Mouse (Mus musculus): ENCODE results near the gene Pten.

Gene Pten

GRCm38 (mm10) chr19:32756900-32757725, at the start of gene Pten:
Gene Pten, plus strand, starts transcription at chr19:32757497.
- in situ Hi-C loops (cut with MboI, MseI), result loop anchor here (5.0 to 10.0 kb wide), 5 partner anchors 45 to 470 kb away; no protein-coding TSS in a partner anchor

GRCm38 (mm10) chr19:32708996-32709395, 48.3 kb upstream of the Pten start:
- in situ Hi-C loops (cut with MboI, MseI), result no loop called here

DNA sequence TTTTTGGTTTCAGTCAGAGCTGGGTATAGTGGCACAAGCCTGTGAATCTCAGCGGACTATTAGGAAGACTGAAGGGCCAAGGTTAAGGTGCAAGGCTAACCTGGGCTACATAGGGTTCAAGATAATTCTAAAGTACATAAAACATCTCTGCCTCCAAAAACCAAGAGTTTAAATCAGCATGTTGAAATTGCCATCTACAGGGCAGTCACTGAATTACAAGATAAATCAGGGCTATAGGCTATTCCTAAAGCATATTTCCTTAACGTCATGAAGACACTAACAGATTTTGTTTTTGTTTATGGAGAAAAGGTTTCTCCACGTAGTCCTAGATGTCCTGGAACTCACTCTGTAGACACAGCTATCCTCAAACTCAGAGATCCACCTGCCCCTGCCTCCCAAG, 47.0 kb upstream of the Pten start:
- in situ Hi-C loops (cut with MboI, MseI), result loop anchor here (5.0 to 10.0 kb wide), 2 partner anchors 47 to 1485 kb away; partner anchors contain the start of genes Pten (in 2 of the 2) and Stambpl1 (in 1 of the 2)

- in situ Hi-C loops (cut with MboI, MseI), result loop anchor here (5.0 to 10.0 kb wide), 2 partner anchors 45 to 1483 kb away; partner anchors contain the start of genes Pten (in 2 of the 2) and Stambpl1 (in 1 of the 2)
Measured at GRCm38 (mm10) chr19:32711761-32712541, 45.3 kb upstream of the Pten start.

DNA sequence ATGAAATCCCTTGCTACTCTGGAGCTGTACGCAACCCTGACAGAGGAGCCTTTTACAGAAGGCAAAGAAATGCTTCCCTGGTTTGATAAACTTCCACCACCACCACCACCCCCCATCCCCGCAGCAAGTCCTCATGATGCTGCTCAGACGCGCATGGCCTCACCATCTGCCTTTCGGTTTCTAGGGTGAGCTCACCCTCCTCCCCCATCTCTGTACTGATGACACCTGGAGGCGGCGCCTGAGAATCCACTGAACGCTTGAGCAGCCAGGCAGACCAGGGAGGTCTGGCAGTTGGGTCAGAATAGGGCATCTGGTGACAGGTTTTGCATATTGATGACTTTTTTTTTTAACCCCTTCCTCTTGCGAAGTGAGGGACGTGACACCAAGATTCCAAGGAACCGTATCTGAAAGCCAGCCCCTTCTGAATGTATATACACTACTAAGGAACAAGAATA, 44.7 kb upstream of the Pten start:
- in situ Hi-C loops (cut with MboI, MseI), result loop anchor here (5.0 to 10.0 kb wide), 2 partner anchors 45 to 1482 kb away; partner anchors contain the start of genes Pten (in 2 of the 2) and Stambpl1 (in 1 of the 2)

- in situ Hi-C loops (cut with MboI, MseI), result loop anchor here (5.0 to 10.0 kb wide), 2 partner anchors 44 to 1481 kb away; partner anchors contain the start of genes Pten (in 2 of the 2) and Stambpl1 (in 1 of the 2)
Measured at GRCm38 (mm10) chr19:32713471-32713870, 43.8 kb upstream of the Pten start.

GRCm38 (mm10) chr19:32715201-32715600, 42.1 kb upstream of the Pten start:
- in situ Hi-C loops (cut with MboI, MseI), result loop anchor here (5.0 to 10.0 kb wide), 2 partner anchors 647 to 1480 kb away; partner anchors contain the start of gene Stambpl1 (in 1 of the 2)

- in situ Hi-C loops (cut with MboI, MseI), result loop anchor here (5.0 to 10.0 kb wide), 2 partner anchors 647 to 1479 kb away; partner anchors contain the start of gene Stambpl1 (in 1 of the 2)
Measured at GRCm38 (mm10) chr19:32715681-32716080, 41.6 kb upstream of the Pten start.

DNA sequence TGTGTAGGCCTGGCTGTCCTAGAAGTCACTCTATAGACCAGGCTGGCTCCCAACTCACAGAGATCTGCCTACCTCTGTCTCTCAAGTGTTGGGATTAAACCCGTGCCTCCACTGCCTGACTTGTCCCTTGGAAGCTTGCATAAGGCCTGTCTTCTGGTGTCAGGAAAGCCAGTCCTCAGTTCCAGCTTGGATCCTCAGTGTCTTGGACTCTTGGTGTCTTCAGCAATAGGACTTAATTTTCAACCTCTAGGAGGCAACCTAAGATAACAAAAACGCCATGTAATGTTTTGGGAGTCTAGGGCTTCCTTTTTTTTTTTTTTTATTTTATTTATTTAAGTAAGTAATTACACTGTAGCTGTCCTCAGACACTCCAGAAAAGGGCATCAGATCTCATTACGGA, 39.7 kb upstream of the Pten start:
- in situ Hi-C loops (cut with MboI, MseI), result loop anchor here (5.0 to 10.0 kb wide), 2 partner anchors 645 to 1477 kb away; partner anchors contain the start of gene Stambpl1 (in 1 of the 2)

DNA sequence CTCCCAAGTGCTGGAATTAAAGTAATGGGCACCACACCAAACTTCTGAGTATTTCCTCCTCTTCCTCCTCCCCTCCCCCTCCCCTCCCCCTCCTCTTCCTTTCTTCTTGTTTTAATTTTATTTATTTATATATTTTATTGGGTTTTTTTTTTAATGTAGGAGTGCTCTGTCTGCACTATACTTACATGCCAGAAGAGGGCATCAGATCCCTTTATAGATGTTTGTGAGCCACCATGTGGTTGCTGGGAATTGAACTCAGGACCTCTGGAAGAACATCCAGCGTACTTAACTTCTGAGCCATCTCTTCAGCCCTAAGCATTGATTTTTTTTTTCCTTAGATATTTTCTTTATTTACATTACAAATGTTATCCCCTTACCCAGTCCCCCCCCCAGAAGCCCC, 37.0 kb upstream of the Pten start:
- in situ Hi-C loops (cut with MboI, MseI), result loop anchor here (5.0 to 10.0 kb wide), 3 partner anchors 94 to 642 kb away; no protein-coding TSS in a partner anchor

GRCm38 (mm10) chr19:32723817-32724216, 33.5 kb upstream of the Pten start:
- in situ Hi-C loops (cut with MboI, MseI), result loop anchor here (5.0 to 10.0 kb wide), 3 partner anchors 91 to 638 kb away; no protein-coding TSS in a partner anchor

DNA sequence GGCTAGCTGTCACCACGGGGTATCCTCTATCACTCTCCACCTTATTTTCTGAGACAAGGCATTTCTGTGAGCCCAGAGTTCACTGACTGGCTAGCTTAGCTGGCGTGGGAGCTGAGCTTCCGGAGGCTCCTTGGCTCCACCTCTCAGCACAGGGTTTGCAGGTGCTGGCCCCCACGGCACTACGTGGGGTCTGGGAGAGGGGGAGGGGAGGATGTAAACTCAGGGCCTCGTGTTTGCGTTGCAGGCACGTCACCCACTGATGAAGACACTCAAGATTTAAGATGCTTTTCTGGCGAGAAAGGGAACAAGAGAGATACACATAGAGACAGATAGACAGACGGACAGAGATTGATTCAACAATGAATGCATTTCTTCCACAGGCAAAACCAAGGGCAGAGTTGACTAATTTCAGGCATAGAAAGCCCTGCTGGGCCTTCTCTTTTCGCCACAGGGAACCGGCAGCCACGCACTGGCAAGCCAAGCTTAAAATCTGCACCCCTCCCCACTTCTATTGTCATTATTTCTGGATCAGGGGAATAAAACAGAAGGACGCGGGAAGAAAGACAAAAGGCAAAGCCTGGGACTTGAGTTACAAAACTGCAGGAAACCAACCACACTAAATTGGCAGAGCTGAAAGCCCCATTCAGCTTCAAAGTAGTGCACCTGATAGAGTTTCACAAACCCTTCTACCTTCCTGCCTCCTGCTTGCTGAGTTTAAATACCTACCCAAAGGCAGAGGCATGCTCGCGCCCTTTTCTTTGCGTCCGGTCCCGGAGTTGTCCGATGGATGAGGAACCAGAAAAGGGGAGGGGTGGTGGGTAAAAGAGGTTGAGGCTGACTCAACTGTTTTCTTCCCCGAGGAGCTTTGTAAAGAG, 30.6 kb upstream of the Pten start:
- in situ Hi-C loops (cut with MboI, MseI), result loop anchor here in 1 of 2 experiments (10.0 kb wide), 1 partner anchor 88 kb away; no protein-coding TSS in a partner anchor

DNA sequence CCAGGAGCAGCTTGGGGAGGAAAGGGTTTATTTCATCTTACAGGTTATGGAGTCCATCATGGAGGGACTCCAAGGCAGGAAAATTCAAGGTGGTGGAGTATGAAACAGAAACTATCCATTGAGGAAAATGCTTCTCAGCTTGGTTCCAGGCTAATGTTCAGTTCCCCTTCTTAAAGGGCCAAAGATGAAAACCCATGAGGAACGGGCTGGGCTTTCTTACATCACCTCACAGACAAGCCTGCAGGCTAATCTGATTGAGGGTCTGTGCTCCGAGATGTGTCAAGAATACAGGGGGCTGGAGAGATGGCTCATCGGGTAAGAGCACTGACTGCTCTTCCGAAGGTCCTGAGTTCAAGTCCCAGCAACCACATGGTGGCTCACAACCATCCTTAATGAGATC, 27.5 kb upstream of the Pten start:
- in situ Hi-C loops (cut with MboI, MseI), result loop anchor here in 1 of 2 experiments (10.0 kb wide), 1 partner anchor 85 kb away; no protein-coding TSS in a partner anchor

GRCm38 (mm10) chr19:32732922-32733321, 24.4 kb upstream of the Pten start:
- in situ Hi-C loops (cut with MboI, MseI), result no loop called here

DNA sequence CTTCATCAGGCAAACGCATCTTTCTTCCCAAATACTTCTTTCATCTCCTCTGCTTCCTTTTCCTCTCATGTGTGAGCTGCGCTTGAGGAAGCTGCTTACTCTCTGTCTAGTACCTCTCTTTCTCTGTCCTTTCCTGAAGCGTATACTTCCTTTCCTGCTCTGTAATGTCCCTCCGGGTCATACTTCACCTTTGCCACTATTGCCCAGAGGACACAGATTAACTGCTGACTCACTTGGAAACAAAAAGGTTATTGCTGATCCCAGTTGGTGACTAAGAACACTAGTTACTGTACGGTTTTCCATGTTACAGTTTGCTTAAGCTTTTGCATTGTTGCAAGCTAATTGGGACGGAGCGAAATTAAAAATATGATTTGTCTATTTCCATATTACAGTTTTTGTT, 19.5 kb upstream of the Pten start:
- in situ Hi-C loops (cut with MboI, MseI), result no loop called here

GRCm38 (mm10) chr19:32739686-32740085, 17.6 kb upstream of the Pten start, which contains the start of gene Atad1:
Gene Atad1, minus strand, starts transcription at chr19:32739786.
- in situ Hi-C loops (cut with MboI, MseI), result no loop called here

GRCm38 (mm10) chr19:32740641-32741345, 16.5 kb upstream of the Pten start:
- in situ Hi-C loops (cut with MboI, MseI), result no loop called here

DNA sequence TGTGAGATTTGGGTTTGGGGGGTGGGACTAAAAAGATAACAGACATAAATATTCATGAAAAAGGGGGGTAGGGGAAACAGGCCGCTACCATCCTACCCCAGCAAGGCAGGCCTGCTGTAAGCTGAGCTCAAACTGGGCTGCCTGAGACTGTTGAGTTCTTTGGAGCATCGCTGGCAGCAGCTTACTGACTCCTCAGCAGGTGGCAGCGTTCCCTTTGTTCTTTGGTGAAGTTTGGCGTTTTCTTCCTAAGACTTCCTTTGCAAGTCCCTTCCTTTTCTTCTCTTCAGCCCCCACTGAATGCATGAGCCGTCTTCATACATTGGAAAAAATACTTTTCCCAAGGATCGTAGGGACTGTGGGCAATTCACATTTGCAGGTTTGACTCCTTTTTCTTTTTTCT, 7.9 kb upstream of the Pten start:
- in situ Hi-C loops (cut with MboI, MseI), result no loop called here

GRCm38 (mm10) chr19:32752357-32752756, 4.9 kb upstream of the Pten start:
- in situ Hi-C loops (cut with MboI, MseI), result loop anchor here (5.0 to 10.0 kb wide), 2 partner anchors 352 to 475 kb away; no protein-coding TSS in a partner anchor

Measured in T-helper 17 cell (primary cell).